Mouse (Mus musculus) G1E (cell line): ENCODE measurements around the gene Rgs19.

Source experiments
- CTCF ChIP-seq: IDR thresholded peaks from 2 replicates; pipeline ENCODE4 v1.5.1; 2012; ENCODE audit warnings: low read depth, low read length, inconsistent platforms, mixed read lengths
- GATA1 ChIP-seq: IDR thresholded peaks from 2 replicates; pipeline ENCODE4 v1.6.1; 2012; ENCODE audit warnings: borderline replicate concordance, low read length, inconsistent platforms, mixed read lengths
- GATA2 ChIP-seq: IDR thresholded peaks from 2 replicates; pipeline ENCODE4 v1.6.1; 2012; ENCODE audit warnings: low read depth, low read length, inconsistent platforms, borderline replicate concordance
- POLR2AphosphoS5 ChIP-seq: IDR thresholded peaks from 2 replicates; pipeline ENCODE4 v1.6.1; 2012; ENCODE audit warnings: low read depth, low read length, inconsistent platforms; ENCODE audit not compliant: insufficient replicate concordance
- TAL1 ChIP-seq: conservative IDR thresholded peaks from 2 replicates; pipeline ENCODE4 v1.6.1; 2012; ENCODE audit warnings: low read depth, low read length, inconsistent platforms, mixed read lengths

- TF ChIP-seq GATA1 (no peak), CTCF (no peak), TAL1 (no peak), POLR2AphosphoS5 (no peak), GATA2 (no peak)
Measured at GRCm38 (mm10) chr2:181645666-181646065, 48.1 kb downstream of the Rgs19 start.
